Mouse (Mus musculus) cerebellum, adult 9-10 months (tissue): ENCODE measurements around the gene Nhsl1.

Experiments
- DNase-seq: peaks from one replicate; pipeline ENCODE4 v3.0.0; 2022

The Nhsl1 gene

GRCm38 (mm10) chr10:18350781-18351180 is 32.0 kb downstream of the Nhsl1 start:
- no peak for DNase-seq

- DNase-seq: no peak
Observed at GRCm38 (mm10) chr10:18352937-18353336, 34.2 kb downstream of the Nhsl1 start.

GRCm38 (mm10) chr10:18354103-18354502 is 35.3 kb downstream of the Nhsl1 start:
- no peak for DNase-seq

- DNase-seq: no peak
Observed at GRCm38 (mm10) chr10:18356461-18356860, 37.7 kb downstream of the Nhsl1 start.

GRCm38 (mm10) chr10:18357212-18357611 is 38.4 kb downstream of the Nhsl1 start:
- DNase-seq: no peak

GRCm38 (mm10) chr10:18358461-18358860 is 39.7 kb downstream of the Nhsl1 start:
- DNase-seq: no peak

GRCm38 (mm10) chr10:18360175-18360574 is 41.4 kb downstream of the Nhsl1 start:
- peak; percentile 23 for DNase-seq

- DNase-seq: no peak
Observed at GRCm38 (mm10) chr10:18365432-18365831, 46.6 kb downstream of the Nhsl1 start.

GRCm38 (mm10) chr10:18366697-18367096 is 47.9 kb downstream of the Nhsl1 start:
- peak; percentile 33 for DNase-seq

- no peak for DNase-seq
Observed at GRCm38 (mm10) chr10:18368111-18368510, 49.3 kb downstream of the Nhsl1 start.

GRCm38 (mm10) chr10:18370475-18371286 is 51.9 kb downstream of the Nhsl1 start:
- no peak for DNase-seq

GRCm38 (mm10) chr10:18371866-18372265 is 53.1 kb downstream of the Nhsl1 start:
- DNase-seq: no peak

GRCm38 (mm10) chr10:18375301-18375700 is 56.5 kb downstream of the Nhsl1 start:
- DNase-seq: no peak

- DNase-seq: no peak
Observed at GRCm38 (mm10) chr10:18384766-18385165, 66.0 kb downstream of the Nhsl1 start.

GRCm38 (mm10) chr10:18386224-18386623 is 67.4 kb downstream of the Nhsl1 start:
- no peak for DNase-seq

GRCm38 (mm10) chr10:18388784-18389575 is 70.2 kb downstream of the Nhsl1 start:
- peak; percentile 53 for DNase-seq

GRCm38 (mm10) chr10:18390004-18390403 is 71.2 kb downstream of the Nhsl1 start:
- DNase-seq: no peak

- peak; percentile 76 for DNase-seq
Observed at GRCm38 (mm10) chr10:18391608-18392007, 72.8 kb downstream of the Nhsl1 start.

GRCm38 (mm10) chr10:18392268-18392667 is 73.5 kb downstream of the Nhsl1 start:
- no peak for DNase-seq

GRCm38 (mm10) chr10:18393740-18394139 is 75.0 kb downstream of the Nhsl1 start:
- no peak for DNase-seq

GRCm38 (mm10) chr10:18394270-18394669 is 75.5 kb downstream of the Nhsl1 start:
- no peak for DNase-seq

GRCm38 (mm10) chr10:18400089-18400644 is 81.4 kb downstream of the Nhsl1 start:
- DNase-seq: no peak

GRCm38 (mm10) chr10:18400998-18401397 is 82.2 kb downstream of the Nhsl1 start:
- DNase-seq: no peak

- peak; percentile 47 for DNase-seq
Observed at GRCm38 (mm10) chr10:18403992-18404391, 85.2 kb downstream of the Nhsl1 start.
